Mouse (Mus musculus) olfactory bulb, adult 2 months (tissue): ENCODE measurements around the gene Pkn3.

Source experiments
- CTCF ChIP-seq: fragments of 200-500 bp; IDR thresholded peaks from 2 replicates; pipeline ENCODE4 v1.5.1; 2012; ENCODE audit warnings: low read depth, mild to moderate bottlenecking, low read length, moderate library complexity; ENCODE audit not compliant: insufficient read depth
- POLR2A ChIP-seq: fragments of 200-500 bp; IDR thresholded peaks from 2 replicates; pipeline ENCODE4 v1.6.1; 2012; ENCODE audit warnings: mild to moderate bottlenecking, low read depth, low read length, moderate library complexity; ENCODE audit not compliant: insufficient read depth

DNA sequence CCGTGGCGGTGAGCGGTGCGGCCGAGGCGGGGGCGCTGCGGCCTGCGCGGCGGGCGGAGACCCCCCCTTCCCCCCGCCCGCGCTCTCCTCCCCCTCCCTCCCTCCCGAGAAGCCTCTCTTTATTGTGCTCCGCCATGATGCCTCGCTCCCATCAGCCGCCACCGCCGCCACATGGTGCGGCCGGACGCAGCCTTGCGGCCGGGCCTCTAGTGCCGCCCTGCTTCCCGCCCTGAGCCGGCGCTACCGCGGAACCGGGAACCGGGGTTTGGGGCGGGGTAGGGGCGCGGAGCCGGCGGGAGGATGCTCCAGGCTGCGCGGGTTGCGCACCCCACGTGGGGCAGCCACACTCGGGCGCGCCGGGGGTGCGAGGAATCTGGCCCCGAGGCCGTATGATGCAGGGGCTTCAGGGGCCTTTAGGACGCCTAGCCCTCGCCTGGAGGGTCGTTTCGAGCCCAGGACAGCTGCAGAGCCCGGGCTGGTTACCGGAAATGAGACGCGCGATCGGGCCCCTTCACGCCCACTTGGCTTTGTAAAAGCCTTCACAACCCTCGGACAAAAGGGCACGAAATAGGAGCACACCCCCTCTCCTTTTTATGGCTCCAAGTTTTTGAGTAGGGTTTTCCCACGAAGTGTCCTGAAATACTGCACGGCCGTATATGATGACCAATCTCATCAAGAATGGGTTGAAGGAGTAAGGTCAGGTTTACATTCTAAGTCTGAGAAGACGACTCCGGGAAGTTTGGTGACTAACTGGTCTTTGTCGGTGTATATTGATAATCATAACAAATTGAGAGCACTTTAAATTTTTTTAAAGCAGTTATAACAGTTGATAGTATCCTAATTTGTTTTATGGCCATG lies 10.2 kb upstream of the Pkn3 start:
- TF ChIP-seq POLR2A (no peak), CTCF (no peak)
